Mouse (Mus musculus): ENCODE data around the gene Gtf3c1.
"Not testable (repeated sequence)": the region's sequence is repeated elsewhere in the genome, so short reads cannot be mapped to it uniquely, and the experiment has no call there.

Gtf3c1 gene

DNA sequence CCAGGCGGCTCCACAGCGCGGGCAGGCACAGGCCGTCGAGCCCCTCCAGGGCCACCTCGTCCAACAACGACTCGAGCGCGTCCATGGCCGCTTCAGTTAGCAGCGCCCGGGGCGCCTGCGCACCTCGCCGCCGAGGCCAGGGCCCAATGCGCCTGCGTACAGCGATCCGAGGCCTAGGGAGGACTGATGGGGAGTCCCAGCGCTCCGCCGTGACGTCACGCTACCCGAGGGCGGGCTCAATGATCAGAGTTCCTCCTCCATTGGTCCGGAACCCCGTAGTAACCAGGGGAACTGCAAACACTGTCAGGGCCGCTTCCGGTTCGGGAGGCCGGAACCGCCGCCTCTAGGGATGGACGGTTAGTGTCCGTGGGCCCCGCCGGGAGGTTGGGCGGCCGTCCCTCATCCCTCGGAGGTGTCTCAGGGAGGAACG is at the start of gene Gtf3c1, which contains the start of gene D430042O09Rik:
Gene Gtf3c1 (minus strand): TSS at position 188 of the 430 bp plus-strand sequence.
Gene D430042O09Rik (plus strand): TSS at position 296 of the 430 bp plus-strand sequence.
- peak; percentile 100 for DNase-seq

DNA sequence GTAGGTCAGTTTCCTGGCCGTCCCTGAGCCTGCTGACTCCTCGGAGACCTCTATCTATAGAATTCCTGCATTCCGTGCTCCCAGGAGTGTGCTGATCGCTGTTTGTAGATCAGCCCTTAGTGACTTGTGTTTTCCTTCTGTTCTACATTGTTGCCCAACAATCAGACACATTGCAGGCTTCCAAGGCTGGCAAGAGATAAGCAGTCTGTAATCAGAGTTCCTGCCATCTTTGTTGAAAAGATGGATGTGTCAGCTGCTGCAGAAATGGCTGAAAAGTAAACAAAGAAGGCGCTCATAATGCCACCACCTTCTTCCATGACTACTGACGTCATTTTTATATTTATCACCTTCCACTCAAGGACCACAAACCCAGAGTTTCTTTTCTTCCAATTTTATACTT is 49.2 kb upstream of the Gtf3c1 start:
- DNase-seq: no peak

DNA sequence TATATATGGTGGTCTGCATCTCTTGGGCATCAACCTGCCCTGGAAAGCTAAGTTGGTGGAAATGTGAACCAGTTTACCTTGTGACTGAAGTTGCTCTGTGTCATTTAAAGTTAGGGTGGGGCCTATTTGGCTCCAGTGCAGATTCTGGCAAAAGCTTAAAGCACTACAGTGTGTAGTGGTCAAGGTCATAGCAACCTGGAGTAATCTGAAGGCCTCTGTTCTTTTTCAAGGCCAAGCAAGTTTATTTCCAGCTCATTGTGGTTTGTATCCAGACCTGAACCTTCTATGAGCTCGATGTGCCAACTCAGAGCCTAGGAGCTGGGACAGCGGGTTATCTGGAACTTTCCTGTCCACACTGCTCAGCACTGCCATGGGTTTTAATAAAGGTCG is 45.7 kb upstream of the Gtf3c1 start:
- no peak for DNase-seq

DNA sequence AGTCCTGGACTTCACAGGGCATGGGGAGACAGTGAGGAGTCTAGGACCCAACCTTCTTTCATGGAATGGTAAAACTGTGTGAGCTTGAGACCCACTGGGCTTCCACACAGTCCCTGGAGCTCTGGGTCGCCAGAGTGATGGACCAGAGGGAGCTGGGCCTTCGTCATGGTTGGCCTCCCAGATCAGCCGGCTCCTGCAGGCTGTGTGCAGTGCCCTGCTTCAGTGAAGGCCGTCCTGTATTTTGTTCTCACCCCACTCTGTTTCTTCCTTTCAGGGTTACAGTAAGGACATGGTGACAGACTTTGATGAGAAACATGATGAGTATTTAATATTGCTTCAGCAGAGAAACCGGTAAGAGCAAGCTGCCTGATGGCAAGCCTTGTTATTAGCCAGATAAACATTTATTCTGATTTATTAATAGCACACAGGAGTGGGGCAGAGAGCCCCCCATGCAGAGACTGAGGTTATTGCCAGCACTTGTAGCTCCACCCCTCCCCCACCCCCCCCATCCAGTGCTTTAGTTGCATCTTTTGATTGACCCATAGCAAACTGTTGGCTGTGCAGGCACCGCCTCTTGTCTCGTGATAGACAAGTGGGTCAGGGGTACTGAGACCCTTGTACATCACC is 45.2 kb upstream of the Gtf3c1 start:
- no peak for DNase-seq

- no peak for DNase-seq
These were observed 40.6 kb upstream of the Gtf3c1 start for GRCm38 (mm10) chr7:125748186-125748585.

DNA sequence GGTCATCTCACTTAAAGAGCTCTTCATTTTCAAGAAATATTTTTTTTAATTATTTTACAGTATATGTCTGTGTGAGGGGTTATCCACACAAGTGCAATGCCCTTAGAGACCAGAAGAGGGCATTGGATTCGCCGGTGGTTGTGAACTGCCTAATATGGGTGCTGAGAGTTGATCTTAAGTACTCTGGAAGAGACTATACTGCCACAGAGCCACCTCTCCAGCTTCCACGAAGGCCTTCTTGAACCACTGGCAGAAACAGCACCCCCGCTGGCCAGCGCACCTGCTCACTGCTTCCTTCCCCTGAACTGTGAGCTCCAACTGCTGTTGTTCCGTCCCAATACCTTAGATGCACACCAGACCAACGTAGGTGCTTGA is 39.7 kb upstream of the Gtf3c1 start:
- no peak for DNase-seq

GRCm38 (mm10) chr7:125746621-125747315 is 39.2 kb upstream of the Gtf3c1 start:
- DNase-seq: no peak

GRCm38 (mm10) chr7:125744774-125745173 is 37.2 kb upstream of the Gtf3c1 start:
- DNase-seq: no peak

GRCm38 (mm10) chr7:125741271-125741703 is 33.7 kb upstream of the Gtf3c1 start:
- DNase-seq: no peak

- no peak for DNase-seq
These were observed 32.9 kb upstream of the Gtf3c1 start for GRCm38 (mm10) chr7:125740521-125740920.

DNA sequence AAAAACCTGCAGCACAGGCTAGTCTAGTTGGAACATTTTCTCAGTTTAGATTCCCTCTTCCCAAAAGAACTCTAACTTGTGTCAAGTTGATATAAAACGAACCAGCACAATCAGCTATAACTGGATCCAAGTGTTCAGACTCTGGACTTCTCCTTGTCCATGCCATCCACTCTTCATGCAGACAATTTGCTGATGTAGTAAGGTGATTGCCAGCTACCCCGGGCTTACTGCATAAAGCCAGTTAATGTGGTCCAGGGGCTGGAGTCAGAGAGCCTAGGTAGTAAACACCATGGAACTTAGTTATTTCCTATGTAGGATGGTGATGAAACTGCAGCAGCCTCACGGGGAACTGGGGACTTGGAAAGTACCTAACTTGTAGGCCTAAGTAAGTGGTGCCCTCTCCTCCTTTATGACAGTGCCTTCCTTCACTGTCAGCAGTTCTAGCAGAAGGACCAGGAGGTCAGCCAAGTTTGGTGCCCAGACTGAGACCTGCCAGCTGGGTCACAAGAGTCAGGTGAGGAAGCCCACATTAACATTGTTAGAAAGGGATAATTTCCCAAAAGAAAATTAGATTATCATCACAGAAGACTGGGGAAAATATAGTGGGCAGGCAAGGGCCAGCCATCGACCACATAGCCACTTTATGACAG is 28.9 kb upstream of the Gtf3c1 start:
- no peak for DNase-seq

DNA sequence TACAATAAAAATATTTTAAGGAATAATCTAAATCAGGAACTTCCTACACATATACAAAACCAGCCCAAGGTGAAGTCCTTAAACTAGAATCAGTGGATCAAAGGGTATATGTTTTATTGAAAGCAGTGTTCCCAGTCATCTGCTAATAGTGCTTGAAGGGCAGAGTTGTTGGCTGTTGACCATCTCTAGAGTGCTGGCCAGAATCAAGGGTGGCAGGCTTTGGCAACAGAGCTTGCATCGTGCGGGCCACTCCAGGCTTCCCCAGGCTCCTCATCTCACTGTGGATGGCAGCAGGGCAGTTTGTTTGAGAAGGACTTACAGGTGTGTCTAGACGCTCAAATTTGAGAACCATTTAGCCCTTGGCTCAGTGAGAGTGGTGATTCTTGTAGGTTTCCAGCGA is 26.2 kb upstream of the Gtf3c1 start:
- DNase-seq: no peak

- DNase-seq: no peak
These were observed 24.1 kb upstream of the Gtf3c1 start for GRCm38 (mm10) chr7:125731679-125732078.

DNA sequence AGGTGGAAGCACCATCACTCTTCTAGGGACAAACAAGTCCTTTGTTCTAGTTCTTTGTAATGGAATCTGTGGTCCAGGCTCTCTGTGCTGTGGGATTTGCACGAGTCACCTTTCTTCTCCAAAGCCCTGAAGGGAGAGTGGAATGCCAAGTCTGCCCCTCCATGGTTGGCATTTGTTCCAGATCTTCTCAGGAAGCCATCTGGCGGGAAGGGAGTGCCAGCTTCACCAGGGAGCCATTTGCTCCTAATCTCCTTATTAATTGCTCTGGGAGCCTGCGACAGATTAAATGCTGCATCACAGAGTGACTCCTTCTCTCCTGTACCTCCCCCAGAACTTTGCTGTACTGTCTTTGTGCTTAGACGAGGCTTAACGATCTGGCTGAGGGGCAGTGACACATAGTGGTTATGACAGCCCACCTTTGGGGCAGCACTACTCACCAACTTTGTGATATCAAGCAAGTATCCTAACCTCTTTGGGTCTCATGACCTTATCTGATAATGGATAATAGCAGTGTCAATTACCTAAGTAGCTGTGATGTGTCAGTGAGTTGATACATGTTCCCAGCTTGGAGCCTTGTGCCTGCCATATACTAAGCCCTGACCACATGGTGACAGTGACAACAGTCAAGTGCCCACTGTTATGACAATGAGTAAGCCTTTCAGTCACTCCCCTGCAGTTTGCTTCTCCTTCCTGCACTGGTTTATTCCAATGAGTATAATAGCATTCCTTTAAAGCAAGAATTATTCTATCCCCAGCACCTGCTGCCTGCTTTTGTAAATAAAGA is 15.8 kb upstream of the Gtf3c1 start:
- DNase-seq: peak; percentile 77

GRCm38 (mm10) chr7:125722127-125722526 is 14.5 kb upstream of the Gtf3c1 start:
- no peak for DNase-seq

DNA sequence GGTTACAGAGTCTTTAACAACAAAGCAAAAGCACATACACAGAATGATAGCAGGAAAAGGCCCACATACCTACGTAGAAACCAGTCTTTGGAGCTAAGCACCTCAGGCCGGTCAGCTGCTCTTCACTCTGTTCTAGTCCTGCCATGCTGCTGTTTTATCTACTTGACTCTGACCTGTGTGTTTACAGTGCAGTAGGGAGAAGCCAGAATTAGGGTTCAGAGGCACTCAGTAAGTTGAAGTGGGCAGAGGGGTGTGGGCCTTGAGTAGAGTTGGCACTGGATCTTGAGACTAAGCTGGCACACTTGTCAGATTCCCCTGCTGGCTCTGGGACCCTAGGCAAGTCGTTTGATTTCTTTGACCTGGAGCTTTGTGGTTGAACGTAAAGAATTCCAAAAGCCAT is 13.5 kb upstream of the Gtf3c1 start:
- no peak for DNase-seq

GRCm38 (mm10) chr7:125720370-125720769 is 12.8 kb upstream of the Gtf3c1 start:
- no peak for DNase-seq

DNA sequence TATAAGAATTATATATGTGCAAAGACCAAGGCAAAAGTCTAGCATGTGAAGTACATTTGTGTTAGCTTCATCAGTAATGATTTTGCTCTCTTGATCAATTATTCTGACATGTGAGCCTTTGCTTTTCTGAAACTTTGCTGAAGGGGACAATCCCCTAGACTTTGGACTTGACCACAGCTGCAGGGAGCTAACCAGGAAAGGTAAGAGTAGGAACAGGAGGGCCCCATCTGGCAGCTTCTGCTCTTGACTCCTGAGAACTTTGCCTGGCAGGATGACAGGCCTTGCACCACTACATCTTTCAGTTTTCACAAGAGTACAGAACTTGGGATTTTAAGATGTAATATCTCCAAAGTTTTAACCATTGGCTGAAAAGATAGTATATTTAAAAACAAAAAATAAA is 10.0 kb upstream of the Gtf3c1 start:
- no peak for DNase-seq

- DNase-seq: no peak
These were observed 9.1 kb upstream of the Gtf3c1 start for GRCm38 (mm10) chr7:125716724-125717123.

GRCm38 (mm10) chr7:125714803-125715202 is 7.2 kb upstream of the Gtf3c1 start:
- DNase-seq: no peak

GRCm38 (mm10) chr7:125713542-125714055 is 6.0 kb upstream of the Gtf3c1 start:
- DNase-seq: not testable (repeated sequence)

GRCm38 (mm10) chr7:125708100-125708499 is 520 bp upstream of the Gtf3c1 start:
- DNase-seq: no peak

GRCm38 (mm10) chr7:125707186-125707585 is 394 bp downstream of the Gtf3c1 start:
- DNase-seq: peak; percentile 44

All from layer of hippocampus, adult 9-11 months (tissue).